Mouse (Mus musculus) bone marrow, adult 2 months (tissue): ENCODE data around the gene Vdr. TPM values are rescaled to one million over a fixed set of nuclear protein-coding genes. Genes with fewer than 3 reads are reported as not detected.
A peak's percentile ranks its signal among the peaks of the same experiment; 100 is the strongest.

Experiments used
- H3K27ac ChIP-seq: fragments of 200-500 bp; 2 replicates; pipeline ENCODE4 v1.5.1; 2012; ENCODE audit warnings: low read depth, mild to moderate bottlenecking, control low read depth, inconsistent platforms, low read length; ENCODE audit not compliant: control insufficient read depth, poor library complexity, insufficient read depth
- H3K4me1 ChIP-seq: fragments of 200-500 bp; 2 replicates; pipeline ENCODE4 v1.6.1; 2011; ENCODE audit warnings: low read length; ENCODE audit not compliant: control insufficient read depth, insufficient read depth
- H3K4me3 ChIP-seq: fragments of 200-500 bp; replicated peaks from 2 replicates; pipeline ENCODE3; 2011; ENCODE audit warnings: mild to moderate bottlenecking, low read depth, low read length, control low read depth; ENCODE audit not compliant: control insufficient read depth
- CTCF ChIP-seq: fragments of 200-500 bp; IDR thresholded peaks from 2 replicates; pipeline ENCODE4 v1.5.1; 2011; ENCODE audit warnings: low read length, control low read depth; ENCODE audit not compliant: control insufficient read depth, insufficient read depth
- POLR2A ChIP-seq: fragments of 200-500 bp; IDR thresholded peaks from 2 replicates; pipeline ENCODE4 v1.6.1; 2011; ENCODE audit warnings: low read depth, mild to moderate bottlenecking, control low read depth, low read length, borderline replicate concordance; ENCODE audit not compliant: control insufficient read depth
- WGBS: fragments of 180-500 bp; shearing (Covaris S2); methylation state at CpG from one replicate; pipeline ENCODE4 v1.1.7; 2018; 5-methylcytosine and 5-hydroxymethylcytosine counted together
- polyA plus RNA-seq: library from polyadenylated mRNA; stranded (reverse); fragments of >200 nt; gene quantifications from 2 replicates; pipeline ENCODE4 v1.2.4, GENCODE M21; 2011; ENCODE audit warnings: low replicate concordance; ENCODE audit not compliant: missing spikeins, insufficient read depth, insufficient read length

Vdr gene
- polyA plus RNA-seq, 1 experiment, result 1.5 TPM

DNA sequence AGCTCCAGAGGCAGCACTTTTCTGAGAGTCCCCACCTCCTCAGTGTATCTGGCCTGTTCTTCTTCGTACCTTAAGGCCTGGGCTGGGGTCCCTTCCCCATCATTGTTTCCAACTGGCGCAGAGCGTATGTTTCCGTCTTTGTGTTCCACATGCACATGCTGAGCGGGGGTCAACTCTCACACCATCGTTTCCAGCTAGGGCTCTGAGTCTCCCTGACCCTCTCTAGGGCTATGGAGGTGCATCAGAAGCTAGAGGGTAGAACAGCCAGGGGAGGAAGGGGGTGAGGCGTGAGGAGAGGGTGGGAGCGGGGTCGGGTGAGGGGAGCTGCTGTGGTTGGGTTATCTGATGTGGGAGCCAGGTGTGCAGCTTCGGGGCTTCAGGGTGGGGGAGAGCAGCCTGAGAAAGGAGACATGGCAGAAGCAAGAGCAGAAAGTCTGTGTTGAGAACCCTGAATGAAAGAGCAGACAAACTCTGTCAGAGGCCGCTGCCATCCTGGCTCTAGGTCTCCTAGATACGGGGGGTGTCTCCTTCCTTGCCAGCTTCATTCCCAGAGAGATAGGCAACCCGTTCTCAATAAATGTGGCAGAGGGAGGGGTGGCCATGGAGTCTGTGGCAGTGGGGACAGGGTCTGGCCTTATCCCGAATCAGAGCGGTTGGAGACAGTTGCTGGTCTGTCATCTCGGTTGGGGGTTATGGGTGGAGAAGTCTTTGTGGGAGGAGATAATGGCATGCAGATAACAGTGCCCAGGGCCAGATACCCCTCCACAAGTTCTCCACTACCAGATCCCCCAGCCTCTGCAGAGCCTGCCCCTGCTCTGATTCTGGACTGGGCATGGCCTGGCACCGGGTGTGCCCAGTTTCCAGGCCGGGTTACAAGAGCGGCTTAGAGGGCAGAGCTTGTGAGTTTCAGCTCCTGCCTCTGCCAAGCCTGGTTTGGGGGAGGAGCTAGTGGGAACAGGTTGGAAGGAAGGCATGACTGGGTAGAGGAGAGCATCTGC lies 66.1 kb downstream of the Vdr start, which contains the start of gene Hdac7:
TSS of gene Hdac7 (minus strand) at position 466 of the 998 bp plus-strand sequence.
- peaks cover 2% of the 10 kb centered on the region for H3K4me1 ChIP-seq
- no peak for TF ChIP-seq POLR2A
- no peak for TF ChIP-seq CTCF
- 50% methylated on average over 19 of the region's 19 CpGs for WGBS
- no peak within 1 kb of the TSS for H3K4me3 ChIP-seq
- peak within 1 kb of the TSS; percentile 27 for H3K27ac ChIP-seq

- Histone ChIP-seq H3K4me1 (peaks cover 2% of the 10 kb centered on the region), H3K27ac (no peak overlapping the region), H3K4me3 (no peak overlapping the region)
- WGBS, result 59% methylated on average over 7 of the region's 7 CpGs
- TF ChIP-seq POLR2A (no peak), CTCF (no peak)
These were observed 67.2 kb downstream of the Vdr start for GRCm38 (mm10) chr15:97843247-97843651.

GRCm38 (mm10) chr15:97842058-97842457 lies 68.4 kb downstream of the Vdr start:
- no peak overlapping the region for H3K27ac ChIP-seq
- 80% methylated on average over 6 of the region's 6 CpGs for WGBS
- no peak overlapping the region for H3K4me3 ChIP-seq
- no peak for TF ChIP-seq POLR2A
- no peak for TF ChIP-seq CTCF
- peaks cover 4% of the 10 kb centered on the region for H3K4me1 ChIP-seq

GRCm38 (mm10) chr15:97841383-97841782 lies 69.0 kb downstream of the Vdr start:
- no peak overlapping the region for H3K27ac ChIP-seq
- H3K4me3 ChIP-seq, result no peak overlapping the region
- no peak for TF ChIP-seq CTCF
- TF ChIP-seq POLR2A, result no peak
- peaks cover 6% of the 10 kb centered on the region for H3K4me1 ChIP-seq
- 61% methylated on average over 6 of the region's 6 CpGs for WGBS

DNA sequence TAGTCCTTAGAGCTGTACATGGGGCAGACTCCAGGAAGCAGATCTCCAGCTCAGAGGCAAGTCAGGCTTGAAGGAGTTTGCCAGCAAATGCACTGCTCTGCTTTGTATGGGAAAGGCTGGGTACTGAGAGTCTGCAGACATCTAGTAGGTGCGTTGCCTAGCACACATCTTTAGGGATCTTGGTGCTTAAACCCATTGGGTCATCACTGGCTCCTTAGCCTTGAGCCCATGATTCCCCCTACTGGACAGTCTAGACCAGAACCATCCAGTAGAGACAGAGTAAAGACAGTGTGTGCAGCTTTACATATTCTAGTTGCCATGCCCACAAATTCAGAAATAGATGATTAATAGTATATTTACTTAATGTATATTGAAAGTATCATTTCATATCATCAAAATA lies 69.6 kb downstream of the Vdr start:
- H3K27ac ChIP-seq, result no peak overlapping the region
- no peak overlapping the region for H3K4me3 ChIP-seq
- TF ChIP-seq POLR2A (no peak), CTCF (peak; percentile 16; the same call in 1 of the 2 replicates)
- WGBS, result 70% methylated on average over 1 of the region's 1 CpGs
- peaks cover 7% of the 10 kb centered on the region for H3K4me1 ChIP-seq

DNA sequence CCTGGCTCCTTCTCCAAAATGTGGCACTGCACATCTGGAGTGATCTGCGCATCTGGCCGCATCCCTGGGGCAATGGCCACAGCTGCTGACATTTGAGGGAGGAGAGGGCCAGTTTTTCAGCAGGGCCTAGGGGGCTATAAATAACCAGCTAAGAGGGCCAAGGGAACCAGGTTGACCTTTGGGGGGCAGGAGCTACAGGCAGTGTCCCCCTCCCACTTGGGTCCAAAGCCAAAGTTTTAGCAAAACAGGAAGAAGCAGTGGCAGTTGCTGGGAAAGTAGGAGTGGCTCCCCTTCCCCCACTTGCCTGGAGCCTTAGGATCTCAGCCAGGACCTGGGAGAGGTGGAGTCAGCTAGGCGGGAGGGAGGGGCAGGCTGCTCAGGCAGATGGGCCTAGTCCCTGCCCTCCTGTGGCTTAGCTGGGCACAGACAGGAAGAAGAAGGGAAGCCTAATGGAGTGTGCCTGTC lies 70.4 kb downstream of the Vdr start:
- no peak for TF ChIP-seq POLR2A
- 39% methylated on average over 3 of the region's 3 CpGs for WGBS
- Histone ChIP-seq H3K27ac (no peak overlapping the region), H3K4me3 (no peak overlapping the region), H3K4me1 (peaks cover 7% of the 10 kb centered on the region)

GRCm38 (mm10) chr15:97839473-97839872 lies 71.0 kb downstream of the Vdr start:
- TF ChIP-seq CTCF, result no peak
- no peak for TF ChIP-seq POLR2A
- Histone ChIP-seq H3K4me3 (no peak overlapping the region), H3K4me1 (peaks cover 7% of the 10 kb centered on the region; the same call in 1 of the 2 replicates), H3K27ac (no peak overlapping the region)
- WGBS, result 77% methylated on average over 4 of the region's 4 CpGs

DNA sequence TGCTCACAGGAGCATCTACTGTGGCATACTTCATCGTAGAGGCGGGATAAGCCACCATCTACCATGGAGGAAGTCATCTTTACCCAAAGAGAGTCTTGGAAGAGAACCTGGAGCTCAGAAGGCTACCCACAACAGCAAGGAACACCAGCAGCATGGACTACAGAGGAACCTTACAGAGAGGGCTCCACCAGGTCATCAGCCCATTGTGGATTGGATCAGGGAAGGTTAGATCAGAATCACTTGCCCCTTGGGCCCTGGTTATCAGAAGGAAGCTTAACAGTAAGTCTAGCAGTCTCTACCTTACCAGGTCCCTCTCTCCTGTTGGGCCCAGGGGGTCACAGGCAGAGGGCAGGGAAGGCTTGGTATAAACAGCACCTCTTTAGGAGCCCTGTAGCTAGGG lies 71.4 kb downstream of the Vdr start:
- TF ChIP-seq CTCF (no peak), POLR2A (no peak)
- peaks cover 7% of the 10 kb centered on the region; the same call in 1 of the 2 replicates for H3K4me1 ChIP-seq
- H3K27ac ChIP-seq, result no peak overlapping the region
- H3K4me3 ChIP-seq, result no peak overlapping the region
- 70% methylated on average over 2 of the region's 2 CpGs for WGBS
